ENCODE assay signal across 8 mouse cellular contexts in the genomic region with DNA sequence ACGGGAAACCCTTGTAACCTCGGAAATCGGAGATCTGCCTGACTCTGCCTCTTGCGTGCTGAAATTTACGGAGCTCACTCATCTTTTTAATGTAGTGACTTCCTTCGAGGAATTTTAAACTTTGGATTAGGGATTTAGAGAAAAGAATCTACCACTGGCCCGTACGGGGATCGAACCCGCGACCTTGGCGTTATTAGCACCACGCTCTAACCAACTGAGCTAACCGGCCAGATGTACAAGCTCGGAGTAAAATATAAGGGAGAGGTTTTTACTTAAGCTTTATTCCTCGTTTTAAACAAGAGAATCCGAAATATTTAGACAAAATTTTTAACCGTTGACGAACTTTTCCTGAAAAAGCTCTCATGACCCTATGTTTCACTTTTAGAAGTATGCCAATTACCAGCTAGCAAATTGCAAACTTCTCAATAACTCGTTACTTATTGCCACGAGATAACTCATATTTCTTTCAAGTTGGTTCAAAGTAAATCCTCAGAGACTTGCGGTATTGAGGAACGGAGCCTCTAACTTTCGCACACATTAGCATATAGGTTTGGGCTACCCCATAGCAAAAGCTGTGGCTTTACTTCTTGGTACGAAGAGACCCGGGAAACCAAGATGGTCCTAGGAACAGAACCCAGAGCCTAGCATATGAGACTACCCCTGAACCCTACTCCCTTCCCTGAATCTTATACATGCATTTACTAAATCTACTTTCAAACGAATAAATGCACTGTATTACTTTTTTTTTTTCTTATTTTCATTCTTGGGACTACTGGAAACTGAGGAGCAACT. TPM values are rescaled to one million over a fixed set of nuclear protein-coding genes. Genes with fewer than 3 reads are reported as not detected.
DNase-seq lines count a peak whose midpoint lies in the region; ATAC-seq and TF ChIP-seq lines count a peak whose summit lies in the region.

No protein-coding gene starts in this region.

- H3K9me3 ChIP-seq in lung, embryonic 15.5 days: no peaks in the 10 kb centered on the region
- no peaks in the 10 kb centered on the region for H3K9me3 ChIP-seq in forebrain, postnatal 0 days (ENCODE audit: low read length)
- no peaks in the 10 kb centered on the region for H3K9me3 ChIP-seq in liver, embryonic 13.5 days (replicated peaks)
- no peaks in the 10 kb centered on the region for H3K9me3 ChIP-seq in neural tube, embryonic 15.5 days (replicated peaks)

- peak overlapping the region; percentile 36 for H3K4me3 ChIP-seq in lung, embryonic 15.5 days
- H3K4me3 ChIP-seq in bone marrow macrophage, adult 2 months (ENCODE audit: insufficient read depth, low read length): peak overlapping the region; percentile 73
- H3K4me3 ChIP-seq in forebrain, postnatal 0 days (ENCODE audit: low read depth, low read length): peak overlapping the region; percentile 31
- peak overlapping the region; percentile 63 for H3K4me3 ChIP-seq in liver, embryonic 13.5 days (replicated peaks)
- H3K4me3 ChIP-seq in neural tube, embryonic 15.5 days (replicated peaks): peak overlapping the region; percentile 31

- H3K27ac ChIP-seq in lung, embryonic 15.5 days: no peak overlapping the region
- 0 out of 2 replicates have a peak overlapping the region, but pooled peaks have one; percentile 23 for H3K27ac ChIP-seq in bone marrow macrophage, adult 2 months (ENCODE audit: insufficient read depth, low read depth, low read length)
- no peak overlapping the region for H3K27ac ChIP-seq in forebrain, postnatal 0 days (ENCODE audit: low read depth, low read length)
- H3K27ac ChIP-seq in liver, embryonic 13.5 days: no peak overlapping the region
- no peak overlapping the region for H3K27ac ChIP-seq in neural tube, embryonic 15.5 days (replicated peaks)

- no peaks in the 10 kb centered on the region for H3K36me3 ChIP-seq in lung, embryonic 15.5 days
- no peaks in the 10 kb centered on the region for H3K36me3 ChIP-seq in forebrain, postnatal 0 days (ENCODE audit: insufficient read depth)
- no peaks in the 10 kb centered on the region for H3K36me3 ChIP-seq in liver, embryonic 13.5 days
- no peaks in the 10 kb centered on the region for H3K36me3 ChIP-seq in neural tube, embryonic 15.5 days

- TF ChIP-seq POLR2A in bone marrow macrophage, adult 2 months (IDR thresholded peaks at IDR 0.05; ENCODE audit: borderline replicate concordance, low read depth, low read length): no peak

- no peak for TF ChIP-seq CTCF in bone marrow macrophage, adult 2 months (IDR thresholded peaks at IDR 0.05; ENCODE audit: low read depth, low read length)
- no peak for TF ChIP-seq CTCF in forebrain, postnatal 0 days (IDR thresholded peaks at IDR 0.05; ENCODE audit: low read depth)

- H3K4me1 ChIP-seq in lung, embryonic 15.5 days: no peaks in the 10 kb centered on the region
- H3K4me1 ChIP-seq in bone marrow macrophage, adult 2 months (ENCODE audit: control insufficient read depth, insufficient read depth, low read length): peaks cover 14% of the 10 kb centered on the region
- H3K4me1 ChIP-seq in forebrain, postnatal 0 days (ENCODE audit: insufficient read depth): 0 out of 2 replicates have a peak, but pooled peaks cover 3% of the 10 kb centered on the region
- H3K4me1 ChIP-seq in liver, embryonic 13.5 days (replicated peaks): peaks cover 22% of the 10 kb centered on the region
- H3K4me1 ChIP-seq in neural tube, embryonic 15.5 days: 0 out of 2 replicates have a peak, but pooled peaks cover 2% of the 10 kb centered on the region

- H3K9ac ChIP-seq in lung, embryonic 15.5 days: peak overlapping the region; percentile 3
- no peak overlapping the region for H3K9ac ChIP-seq in forebrain, postnatal 0 days
- H3K9ac ChIP-seq in liver, embryonic 13.5 days: peak overlapping the region; percentile 65
- H3K9ac ChIP-seq in neural tube, embryonic 15.5 days (replicated peaks): no peak overlapping the region

- no peaks in the 10 kb centered on the region for H3K27me3 ChIP-seq in lung, embryonic 15.5 days
- H3K27me3 ChIP-seq in forebrain, postnatal 0 days (ENCODE audit: insufficient read depth, low read length): no peaks in the 10 kb centered on the region
- H3K27me3 ChIP-seq in liver, embryonic 13.5 days: no peaks in the 10 kb centered on the region
- 0 out of 2 replicates have a peak, but pooled peaks cover 5% of the 10 kb centered on the region for H3K27me3 ChIP-seq in neural tube, embryonic 15.5 days (replicated peaks)

- no peak for DNase-seq in lung, postnatal 25 days (ENCODE audit: low spot score)
- DNase-seq in forebrain, postnatal 0 days: peak; percentile 15
- DNase-seq in kidney, adult 8-10 months: peak; percentile 4 to 29
- peak; percentile 64 for DNase-seq in liver, embryonic 13.5 days
- DNase-seq in urinary bladder, adult 2 months (ENCODE audit: low spot score): no peak

- peak overlapping the region; percentile 47 for H3K4me2 ChIP-seq in lung, embryonic 15.5 days
- H3K4me2 ChIP-seq in forebrain, postnatal 0 days (ENCODE audit: low read depth): peak overlapping the region; percentile 39
- peak overlapping the region; percentile 64 for H3K4me2 ChIP-seq in liver, embryonic 13.5 days
- peak overlapping the region; percentile 52 for H3K4me2 ChIP-seq in neural tube, embryonic 15.5 days

- peak; percentile 67; the same call in 1 of the 2 replicates for ATAC-seq in lung, embryonic 15.5 days (ENCODE audit: borderline replicate concordance, extremely low read depth, low FRiP score, low TSS enrichment)
- ATAC-seq in forebrain, postnatal 0 days: no peak
- peak; percentile 85 for ATAC-seq in liver, embryonic 13.5 days (ENCODE audit: low read depth)
- peak; percentile 63 for ATAC-seq in neural tube, embryonic 15.5 days (ENCODE audit: low FRiP score)

- WGBS in lung, embryonic 15.5 days: 3% methylated on average over 27 of the region's 27 CpGs
- 3% methylated on average over 27 of the region's 27 CpGs for WGBS in forebrain, postnatal 0 days
- under 1% methylated on average over 27 of the region's 27 CpGs for WGBS in liver, embryonic 13.5 days (ENCODE audit: insufficient replicate concordance)
- 2% methylated on average over 27 of the region's 27 CpGs for WGBS in neural tube, embryonic 15.5 days

RNA-seq across cellular contexts. Expression of gene Hist1h2br, which starts 48.5 kb away (rescaled TPM):
- 26.7 and 30.8 TPM in 2 replicates for polyA plus RNA-seq in lung, embryonic 15.5 days (2015; fragmentation: Nextera tagmentation; extraction: Ambion mirVana)
- 4.5 and 8.6 TPM in 2 replicates for polyA plus RNA-seq in bone marrow macrophage, adult 2 months (2012; ENCODE audit: insufficient read depth, insufficient read length, missing spikeins)
- 158 and 260 TPM in 2 replicates for total RNA-seq in forebrain, postnatal 0 days (2014; rRNA removed)
- polyA plus RNA-seq in forebrain, postnatal 0 days (2015; fragmentation: Nextera tagmentation; extraction: Ambion mirVana): 4.6 and 4.9 TPM in 2 replicates
- 22.5 and 35.7 TPM in 2 replicates for polyA plus RNA-seq in liver, embryonic 13.5 days (2015; fragmentation: Nextera tagmentation; extraction: Ambion mirVana)
- polyA plus RNA-seq in neural tube, embryonic 15.5 days (2015; fragmentation: Nextera tagmentation; extraction: Ambion mirVana): 3.4 and 10.4 TPM in 2 replicates
- 0.73 and 0.88 TPM in 2 replicates for polyA plus RNA-seq in urinary bladder, adult 2 months (2012; rRNA removed)

RNA-seq across cellular contexts. Expression of gene Hist1h2ap, which starts 48.8 kb away (rescaled TPM):
- polyA plus RNA-seq in lung, embryonic 15.5 days (2015; fragmentation: Nextera tagmentation; extraction: Ambion mirVana): 3,976 and 4,351 TPM in 2 replicates
- polyA plus RNA-seq in bone marrow macrophage, adult 2 months (2012; ENCODE audit: insufficient read depth, insufficient read length, missing spikeins): 14.7 and 15.1 TPM in 2 replicates
- total RNA-seq in forebrain, postnatal 0 days (2014; rRNA removed): 584 and 748 TPM in 2 replicates
- 655 and 1,288 TPM in 2 replicates for polyA plus RNA-seq in forebrain, postnatal 0 days (2015; fragmentation: Nextera tagmentation; extraction: Ambion mirVana)
- polyA plus RNA-seq in liver, embryonic 13.5 days (2015; fragmentation: Nextera tagmentation; extraction: Ambion mirVana): 4,833 and 5,264 TPM in 2 replicates
- polyA plus RNA-seq in neural tube, embryonic 15.5 days (2015; fragmentation: Nextera tagmentation; extraction: Ambion mirVana): 380 and 932 TPM in 2 replicates
- polyA plus RNA-seq in urinary bladder, adult 2 months (2012; rRNA removed): 0.54 and 1.5 TPM in 2 replicates

RNA-seq across cellular contexts. Expression of gene Hist1h4n, which starts 50.1 kb away (rescaled TPM):
- 19.5 and 22.5 TPM in 2 replicates for polyA plus RNA-seq in lung, embryonic 15.5 days (2015; fragmentation: Nextera tagmentation; extraction: Ambion mirVana)
- not detected in 2 replicates for polyA plus RNA-seq in bone marrow macrophage, adult 2 months (2012; ENCODE audit: insufficient read depth, insufficient read length, missing spikeins)
- 2,245 and 2,544 TPM in 2 replicates for total RNA-seq in forebrain, postnatal 0 days (2014; rRNA removed)
- 2.4 and 5.0 TPM in 2 replicates for polyA plus RNA-seq in forebrain, postnatal 0 days (2015; fragmentation: Nextera tagmentation; extraction: Ambion mirVana)
- polyA plus RNA-seq in liver, embryonic 13.5 days (2015; fragmentation: Nextera tagmentation; extraction: Ambion mirVana): 14.8 and 21.6 TPM in 2 replicates
- 3.9 and 6.9 TPM in 2 replicates for polyA plus RNA-seq in neural tube, embryonic 15.5 days (2015; fragmentation: Nextera tagmentation; extraction: Ambion mirVana)
- 3.2 and 5.1 TPM in 2 replicates for polyA plus RNA-seq in urinary bladder, adult 2 months (2012; rRNA removed)

Comparison
In these comparisons a context has a peak if more than half of its experiments do, and no peak if none do; other contexts are left out.
1. H3K9ac ChIP-seq: peak in lung, embryonic 15.5 days (single experiment) and liver, embryonic 13.5 days (single experiment); none in forebrain, postnatal 0 days (single experiment) and neural tube, embryonic 15.5 days (single experiment).
2. DNase-seq: peak in forebrain, postnatal 0 days (single experiment), kidney, adult 8-10 months (2 of 2) and liver, embryonic 13.5 days (single experiment); none in lung, postnatal 25 days (single experiment) and urinary bladder, adult 2 months (single experiment).
3. RNA of gene Hist1h2ap, which starts 48.8 kb away (polyA plus RNA-seq): 4,833 to 5,264 TPM in liver, embryonic 13.5 days, 3,976 to 4,351 TPM in lung, embryonic 15.5 days, 655 to 1,288 TPM in forebrain, postnatal 0 days and 380 to 932 TPM in neural tube, embryonic 15.5 days; 14.7 to 15.1 TPM in bone marrow macrophage, adult 2 months and 0.54 to 1.5 TPM in urinary bladder, adult 2 months; every median in the first group is over 10 times any median in the second.
4. Peak in every context shown above with its lines, with median percentiles within 50 percentile points of each other: H3K4me2 ChIP-seq and H3K4me3 ChIP-seq.